Mouse (Mus musculus): Measurements from ENCODE around the gene Tars2. TPM values are rescaled to one million over a fixed set of nuclear protein-coding genes. Genes with fewer than 3 reads are reported as not detected.

The Tars2 gene
- 102 TPM for total RNA-seq (2023)

GRCm38 (mm10) chr3:95760106-95760505 is at the start of gene Tars2:
Gene Tars2 (minus strand): TSS chr3:95760206.

GRCm38 (mm10) chr3:95739353-95740104 is 20.5 kb downstream of the Tars2 start, which contains the start of gene Ecm1:
Gene Ecm1 (minus strand): TSS chr3:95739569.

Other genes with a start within 250 kb of the Tars2 start
- 89.0 TPM for gene Ctss, start 233.4 kb downstream of the Tars2 start, total RNA-seq (2023)
- not detected for gene Hormad1, start 200.5 kb downstream of the Tars2 start, total RNA-seq (2023)
- 26.1 TPM for gene Golph3l, start 171.3 kb downstream of the Tars2 start, total RNA-seq (2023)
- 106 TPM for gene Ensa, start 135.2 kb downstream of the Tars2 start, total RNA-seq (2023)
- gene Mcl1, start 101.4 kb downstream of the Tars2 start, total RNA-seq (2023): 250 TPM
- gene Adamtsl4, start 72.3 kb downstream of the Tars2 start, total RNA-seq (2023): 8.4 TPM
- 59.9 TPM for gene Ecm1, start 20.6 kb downstream of the Tars2 start, total RNA-seq (2023)
- gene Rprd2, start 58.7 kb upstream of the Tars2 start, total RNA-seq (2023): 98.7 TPM
- gene Prpf3, start 95.7 kb upstream of the Tars2 start, total RNA-seq (2023): 72.8 TPM
- 65.9 TPM for gene Mrps21, start 111.3 kb upstream of the Tars2 start, total RNA-seq (2023)
- gene Ciart, start 122.0 kb upstream of the Tars2 start, total RNA-seq (2023): 25.5 TPM
- 3.8 TPM for gene BC028528, start 131.8 kb upstream of the Tars2 start, total RNA-seq (2023)
- 37.7 TPM for gene Aph1a, start 133.8 kb upstream of the Tars2 start, total RNA-seq (2023)
- not detected for gene Car14, start 144.5 kb upstream of the Tars2 start, total RNA-seq (2023)
- gene Anp32e, start 169.0 kb upstream of the Tars2 start, total RNA-seq (2023): 87.9 TPM
- gene Plekho1, start 235.8 kb upstream of the Tars2 start, total RNA-seq (2023): 52.2 TPM

Measured in CD8-positive naive resting alpha-beta T cell, adult 57 days (primary cell).